Mouse (Mus musculus): Measurements from ENCODE around the gene Gimap1. TPM values are rescaled to one million over a fixed set of nuclear protein-coding genes. Genes with fewer than 3 reads are reported as not detected.

Gimap1 gene
- polyA plus RNA-seq, 1 experiment: not detected

DNA sequence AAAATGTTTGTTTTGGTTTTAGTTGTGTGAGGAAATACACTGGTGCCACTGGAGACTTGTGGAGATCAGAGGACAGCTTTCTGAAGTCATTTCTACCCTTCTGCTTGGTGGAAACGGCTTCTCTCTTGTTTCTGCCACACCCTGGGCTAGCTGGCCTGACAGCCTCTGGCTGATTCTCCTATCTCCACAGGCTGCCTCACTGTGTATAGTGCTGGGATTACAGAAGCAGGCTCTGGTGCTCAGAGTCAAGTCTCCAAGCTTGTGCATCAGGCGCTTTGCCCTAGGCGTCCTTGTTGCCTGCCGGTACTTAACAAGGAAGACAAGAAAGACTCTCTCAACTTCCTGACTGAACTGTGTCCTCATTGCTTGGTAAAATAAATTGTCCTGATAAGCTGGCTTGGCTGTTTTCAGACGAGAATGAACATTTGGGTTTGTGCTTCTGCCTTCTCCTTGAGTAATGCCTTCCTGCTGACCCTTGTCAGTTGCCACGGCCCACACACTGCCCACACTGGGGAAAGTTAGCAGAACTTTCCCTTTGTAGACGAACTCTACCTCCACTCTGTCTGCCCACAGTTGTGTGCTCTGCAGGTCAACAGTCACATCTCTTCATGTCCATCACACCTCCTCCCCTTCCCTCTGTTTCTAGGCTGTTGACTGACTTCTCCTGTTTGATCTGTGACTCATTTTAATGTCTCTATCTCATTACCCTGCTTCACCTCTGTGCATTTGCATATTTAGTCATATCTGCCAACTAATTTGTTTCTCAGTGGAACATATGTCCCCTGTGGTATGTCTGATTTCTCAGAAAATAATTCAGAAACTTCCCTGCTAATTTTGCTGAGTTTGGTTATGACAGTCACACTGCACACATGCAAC, 8.5 kb downstream of the Gimap1 start:
- H3K36me3 ChIP-seq (ENCODE audit: control insufficient read depth, insufficient read depth): no peaks in the 10 kb centered on the region
- H3K27me3 ChIP-seq (ENCODE audit: control insufficient read depth, insufficient read depth, insufficient read length): peaks cover 3% of the 10 kb centered on the region
- TF ChIP-seq CTCF (IDR thresholded peaks at IDR 0.05; ENCODE audit: control insufficient read depth, insufficient read depth, insufficient read length) (no peak), MYOG (IDR thresholded peaks at IDR 0.05; ENCODE audit: control insufficient read depth, extremely low read depth, insufficient read length) (no peak), FOSL1 (IDR thresholded peaks at IDR 0.05; ENCODE audit: insufficient read depth, low read length, poor library complexity, severe bottlenecking) (no peak), MAX (IDR thresholded peaks at IDR 0.05) (no peak), MYOD1 (IDR thresholded peaks at IDR 0.05; ENCODE audit: control insufficient read depth, insufficient read length, low read depth) (no peak), USF1 (IDR thresholded peaks at IDR 0.05; ENCODE audit: low read depth) (no peak)
- no peak overlapping the region for H3ac ChIP-seq (ENCODE audit: control insufficient read depth, insufficient read length, low read depth)
- H3K4me3 ChIP-seq (ENCODE audit: insufficient read depth, poor library complexity, severe bottlenecking): no peak overlapping the region
- H3K79me3 ChIP-seq (ENCODE audit: low read depth): no peaks in the 10 kb centered on the region
- no peaks in the 10 kb centered on the region for H3K79me2 ChIP-seq (ENCODE audit: control insufficient read depth, insufficient read depth)

DNA sequence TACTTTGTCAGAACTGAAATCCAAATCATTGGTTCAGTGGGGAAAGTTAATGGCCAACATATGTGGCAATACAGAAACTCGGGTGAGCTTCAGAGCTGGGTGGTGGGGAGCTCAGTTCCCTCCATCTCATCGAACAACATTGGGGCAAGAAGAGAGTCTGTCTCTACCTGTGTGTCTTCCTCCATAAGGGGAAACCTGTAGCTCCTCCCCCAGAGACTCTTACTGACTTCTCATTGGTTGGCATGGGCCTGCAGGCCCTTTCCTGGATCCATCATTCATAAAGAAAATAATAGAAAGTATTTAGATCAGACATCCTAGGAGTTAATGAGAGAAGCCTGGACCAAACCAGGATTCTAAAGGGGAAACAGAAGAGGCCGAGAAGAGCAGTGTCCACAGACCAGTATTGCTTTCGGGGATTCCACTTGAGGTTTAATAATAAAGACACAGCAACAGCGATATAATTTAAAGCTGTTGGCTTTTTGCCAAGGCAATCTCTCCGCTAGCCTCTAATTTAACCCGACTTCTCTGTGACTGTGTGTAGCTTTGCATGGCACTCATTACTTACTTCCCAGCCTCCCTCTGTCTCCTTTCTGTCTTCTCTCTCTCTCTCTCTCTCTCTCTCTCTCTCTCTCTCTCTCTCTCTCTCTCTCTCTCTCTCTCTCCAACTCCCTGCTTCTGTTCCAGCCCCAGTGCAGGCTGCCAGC, 24.9 kb downstream of the Gimap1 start:
- Histone ChIP-seq H3K79me2 (ENCODE audit: control insufficient read depth, insufficient read depth) (no peaks in the 10 kb centered on the region), H3K79me3 (ENCODE audit: low read depth) (no peaks in the 10 kb centered on the region), H3K36me3 (ENCODE audit: control insufficient read depth, insufficient read depth) (no peaks in the 10 kb centered on the region), H3K4me3 (ENCODE audit: insufficient read depth, poor library complexity, severe bottlenecking) (no peak overlapping the region), H3K27me3 (ENCODE audit: control insufficient read depth, insufficient read depth, insufficient read length) (no peaks in the 10 kb centered on the region), H3ac (ENCODE audit: control insufficient read depth, insufficient read length, low read depth) (no peak overlapping the region)
- no peak for TF ChIP-seq USF1 (IDR thresholded peaks at IDR 0.05; ENCODE audit: low read depth)
- TF ChIP-seq FOSL1 (IDR thresholded peaks at IDR 0.05; ENCODE audit: insufficient read depth, low read length, poor library complexity, severe bottlenecking): no peak
- no peak for TF ChIP-seq MAX (IDR thresholded peaks at IDR 0.05)
- no peak for TF ChIP-seq CTCF (IDR thresholded peaks at IDR 0.05; ENCODE audit: control insufficient read depth, insufficient read depth, insufficient read length)
- TF ChIP-seq CEBPB (IDR thresholded peaks at IDR 0.05; ENCODE audit: low read depth): no peak

DNA sequence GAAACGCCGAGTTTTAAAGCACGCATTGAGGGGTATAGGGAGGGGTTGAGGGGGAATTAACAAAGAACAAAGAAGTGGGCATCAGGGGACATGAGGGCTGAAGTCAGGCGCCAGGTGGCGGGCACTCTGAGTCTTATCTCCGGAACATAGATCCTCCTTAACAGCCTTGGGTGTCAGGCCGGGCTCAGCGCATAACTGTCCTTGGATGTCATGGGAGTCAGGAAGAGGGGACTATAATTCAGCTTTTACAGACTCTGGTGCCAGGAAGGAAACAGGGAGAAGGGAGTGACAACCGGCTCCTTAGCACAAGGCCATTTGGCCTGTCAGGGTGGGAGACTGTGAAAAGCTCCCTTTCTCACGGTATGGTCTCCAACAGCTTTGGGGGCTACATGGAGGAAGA, 25.6 kb downstream of the Gimap1 start:
- no peaks in the 10 kb centered on the region for H3K79me3 ChIP-seq (ENCODE audit: low read depth)
- H3ac ChIP-seq (ENCODE audit: control insufficient read depth, insufficient read length, low read depth): no peak overlapping the region
- no peaks in the 10 kb centered on the region for H3K36me3 ChIP-seq (ENCODE audit: control insufficient read depth, insufficient read depth)
- H3K27me3 ChIP-seq (ENCODE audit: control insufficient read depth, insufficient read depth, insufficient read length): no peaks in the 10 kb centered on the region
- H3K79me2 ChIP-seq (ENCODE audit: control insufficient read depth, insufficient read depth): no peaks in the 10 kb centered on the region
- H3K4me3 ChIP-seq (ENCODE audit: insufficient read depth, poor library complexity, severe bottlenecking): no peak overlapping the region
- TF ChIP-seq USF1 (IDR thresholded peaks at IDR 0.05; ENCODE audit: low read depth): no peak
- no peak for TF ChIP-seq MYOG (IDR thresholded peaks at IDR 0.05; ENCODE audit: control insufficient read depth, extremely low read depth, insufficient read length)
- TF ChIP-seq MAX (IDR thresholded peaks at IDR 0.05): no peak
- no peak for TF ChIP-seq MYOD1 (IDR thresholded peaks at IDR 0.05; ENCODE audit: control insufficient read depth, insufficient read length, low read depth)
- TF ChIP-seq CTCF (IDR thresholded peaks at IDR 0.05; ENCODE audit: control insufficient read depth, insufficient read depth, insufficient read length): no peak
- TF ChIP-seq FOSL1 (IDR thresholded peaks at IDR 0.05; ENCODE audit: insufficient read depth, low read length, poor library complexity, severe bottlenecking): no peak
- no peak for TF ChIP-seq CEBPB (IDR thresholded peaks at IDR 0.05; ENCODE audit: low read depth)

DNA sequence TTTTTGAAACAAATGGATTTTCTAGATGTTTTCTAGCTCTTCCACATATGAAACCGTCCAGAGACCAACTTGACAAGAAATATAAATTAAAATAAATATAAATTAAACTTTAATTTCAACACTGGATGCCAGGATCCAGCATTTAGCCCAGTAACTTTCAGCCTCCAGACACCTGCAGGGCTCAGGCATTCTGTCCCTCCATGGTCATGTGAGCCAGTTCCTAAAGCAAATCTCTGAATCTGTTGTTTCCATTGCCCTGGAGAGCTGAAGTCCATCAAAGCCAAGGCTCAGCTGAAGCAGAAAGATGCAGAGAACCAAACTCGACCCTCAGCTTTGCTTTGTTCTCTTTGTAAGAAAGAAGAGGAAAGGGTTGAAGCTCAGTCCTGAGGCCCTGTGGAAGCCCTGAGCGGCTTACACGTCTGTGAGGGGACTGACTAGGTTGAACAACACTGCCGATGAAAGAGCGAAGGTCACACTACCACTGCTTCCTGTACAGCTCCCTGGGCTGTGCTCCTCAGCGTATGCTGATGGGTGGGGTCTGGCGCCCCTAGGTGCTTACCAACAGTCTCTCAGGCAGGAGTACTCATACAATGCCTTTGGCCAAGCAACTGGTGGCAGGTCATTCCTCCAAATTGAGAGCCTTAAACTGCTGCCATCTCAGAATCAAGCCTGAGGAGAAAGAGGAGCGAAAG, 29.5 kb downstream of the Gimap1 start:
- no peaks in the 10 kb centered on the region for H3K79me2 ChIP-seq (ENCODE audit: control insufficient read depth, insufficient read depth)
- TF ChIP-seq MYOG (IDR thresholded peaks at IDR 0.05; ENCODE audit: control insufficient read depth, extremely low read depth, insufficient read length) (no peak), CTCF (IDR thresholded peaks at IDR 0.05; ENCODE audit: control insufficient read depth, insufficient read depth, insufficient read length) (no peak), CEBPB (IDR thresholded peaks at IDR 0.05; ENCODE audit: low read depth) (no peak), USF1 (IDR thresholded peaks at IDR 0.05; ENCODE audit: low read depth) (no peak), MYOD1 (IDR thresholded peaks at IDR 0.05; ENCODE audit: control insufficient read depth, insufficient read length, low read depth) (no peak), MAX (IDR thresholded peaks at IDR 0.05) (no peak), FOSL1 (IDR thresholded peaks at IDR 0.05; ENCODE audit: insufficient read depth, low read length, poor library complexity, severe bottlenecking) (no peak)
- no peaks in the 10 kb centered on the region for H3K36me3 ChIP-seq (ENCODE audit: control insufficient read depth, insufficient read depth)
- no peak overlapping the region for H3ac ChIP-seq (ENCODE audit: control insufficient read depth, insufficient read length, low read depth)
- no peaks in the 10 kb centered on the region for H3K79me3 ChIP-seq (ENCODE audit: low read depth)
- no peak overlapping the region for H3K4me3 ChIP-seq (ENCODE audit: insufficient read depth, poor library complexity, severe bottlenecking)
- H3K27me3 ChIP-seq (ENCODE audit: control insufficient read depth, insufficient read depth, insufficient read length): no peaks in the 10 kb centered on the region

DNA sequence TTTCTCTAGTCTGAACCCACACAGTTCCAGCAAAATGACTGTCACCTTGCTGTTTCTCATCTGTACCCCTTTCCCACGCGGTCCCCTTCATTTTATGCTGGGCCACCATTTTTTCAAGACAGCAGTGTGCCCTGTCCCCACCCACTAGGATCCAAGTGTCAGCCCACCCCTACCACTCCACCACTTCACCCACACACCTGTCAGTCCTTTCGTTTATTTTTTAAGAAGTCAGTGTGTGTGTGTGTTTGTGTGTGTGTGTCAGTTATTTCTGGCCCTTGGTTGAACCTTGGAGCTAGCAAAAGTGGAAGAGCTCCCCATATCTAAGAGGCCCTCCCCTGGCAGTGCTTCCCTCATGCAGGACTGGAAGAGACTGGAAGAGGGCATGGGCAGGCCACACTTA, 30.1 kb downstream of the Gimap1 start:
- Histone ChIP-seq H3K36me3 (ENCODE audit: control insufficient read depth, insufficient read depth) (no peaks in the 10 kb centered on the region), H3K4me3 (ENCODE audit: insufficient read depth, poor library complexity, severe bottlenecking) (no peak overlapping the region), H3K79me3 (ENCODE audit: low read depth) (no peaks in the 10 kb centered on the region), H3K27me3 (ENCODE audit: control insufficient read depth, insufficient read depth, insufficient read length) (no peaks in the 10 kb centered on the region), H3ac (ENCODE audit: control insufficient read depth, insufficient read length, low read depth) (no peak overlapping the region), H3K79me2 (ENCODE audit: control insufficient read depth, insufficient read depth) (no peaks in the 10 kb centered on the region)
- no peak for TF ChIP-seq MYOG (IDR thresholded peaks at IDR 0.05; ENCODE audit: control insufficient read depth, extremely low read depth, insufficient read length)
- no peak for TF ChIP-seq USF1 (IDR thresholded peaks at IDR 0.05; ENCODE audit: low read depth)
- TF ChIP-seq FOSL1 (IDR thresholded peaks at IDR 0.05; ENCODE audit: insufficient read depth, low read length, poor library complexity, severe bottlenecking): no peak
- no peak for TF ChIP-seq MAX (IDR thresholded peaks at IDR 0.05)
- no peak for TF ChIP-seq CEBPB (IDR thresholded peaks at IDR 0.05; ENCODE audit: low read depth)
- no peak for TF ChIP-seq MYOD1 (IDR thresholded peaks at IDR 0.05; ENCODE audit: control insufficient read depth, insufficient read length, low read depth)
- TF ChIP-seq CTCF (IDR thresholded peaks at IDR 0.05; ENCODE audit: control insufficient read depth, insufficient read depth, insufficient read length): no peak
